Mouse (Mus musculus) cerebellum, adult 2 months (tissue): ENCODE data around the gene Fgfr2.

Experiments
- CTCF ChIP-seq: fragments of 200-500 bp; IDR thresholded peaks from 2 replicates; pipeline ENCODE4 v1.5.1; 2011; ENCODE audit warnings: low read depth, mild to moderate bottlenecking, control low read depth, low read length, moderate library complexity, borderline replicate concordance; ENCODE audit not compliant: insufficient read depth
- POLR2A ChIP-seq: fragments of 200-500 bp; IDR thresholded peaks from 2 replicates; pipeline ENCODE4 v1.6.1; 2011; ENCODE audit warnings: low read length, control low read depth, borderline replicate concordance; ENCODE audit not compliant: insufficient read depth

- TF ChIP-seq POLR2A: no peak
- TF ChIP-seq CTCF: no peak
Measured at GRCm38 (mm10) chr7:130665358-130665757, 2457.8 kb downstream of the Fgfr2 start.
